Mouse (Mus musculus): ENCODE results near the gene Enox2.

The Enox2 gene

GRCm38 (mm10) chrX:49075055-49075454, 213.0 kb downstream of the Enox2 start:
- Histone ChIP-seq H3K27me3 (ENCODE audit: insufficient read depth, low read length) (no peaks in the 10 kb centered on the region), H3K36me3 (ENCODE audit: insufficient read depth, low read length) (no peaks in the 10 kb centered on the region), H3K9me3 (ENCODE audit: low read length) (no peaks in the 10 kb centered on the region), H3K4me1 (replicated peaks; ENCODE audit: low read depth, low read length) (no peaks in the 10 kb centered on the region), H3K4me3 (replicated peaks; ENCODE audit: low read length) (no peak overlapping the region)
- TF ChIP-seq CTCF (conservative IDR thresholded peaks at IDR 0.05; ENCODE audit: low read length), result no peak
- no peak for TF ChIP-seq NANOG (IDR thresholded peaks at IDR 0.05; ENCODE audit: borderline replicate concordance, low read length)
- TF ChIP-seq POU5F1 (IDR thresholded peaks at IDR 0.05; ENCODE audit: borderline replicate concordance, low read length), result no peak

- TF ChIP-seq NANOG (IDR thresholded peaks at IDR 0.05; ENCODE audit: borderline replicate concordance, low read length) (no peak), POU5F1 (IDR thresholded peaks at IDR 0.05; ENCODE audit: borderline replicate concordance, low read length) (no peak), CTCF (conservative IDR thresholded peaks at IDR 0.05; ENCODE audit: low read length) (no peak)
- H3K4me3 ChIP-seq (replicated peaks; ENCODE audit: low read length), result no peak overlapping the region
- H3K4me1 ChIP-seq (replicated peaks; ENCODE audit: low read depth, low read length), result no peaks in the 10 kb centered on the region
- no peaks in the 10 kb centered on the region for H3K9me3 ChIP-seq (ENCODE audit: low read length)
- no peaks in the 10 kb centered on the region for H3K36me3 ChIP-seq (ENCODE audit: insufficient read depth, low read length)
- H3K27me3 ChIP-seq (ENCODE audit: insufficient read depth, low read length), result no peaks in the 10 kb centered on the region
Observed at GRCm38 (mm10) chrX:49073563-49073962, 214.5 kb downstream of the Enox2 start.

GRCm38 (mm10) chrX:49045118-49045517, 242.9 kb downstream of the Enox2 start:
- no peaks in the 10 kb centered on the region for H3K36me3 ChIP-seq (ENCODE audit: insufficient read depth, low read length)
- H3K9me3 ChIP-seq (ENCODE audit: low read length), result no peaks in the 10 kb centered on the region
- TF ChIP-seq NANOG (IDR thresholded peaks at IDR 0.05; ENCODE audit: borderline replicate concordance, low read length) (no peak), CTCF (conservative IDR thresholded peaks at IDR 0.05; ENCODE audit: low read length) (no peak), POU5F1 (IDR thresholded peaks at IDR 0.05; ENCODE audit: borderline replicate concordance, low read length) (no peak)
- H3K27me3 ChIP-seq (ENCODE audit: insufficient read depth, low read length), result no peaks in the 10 kb centered on the region
- no peaks in the 10 kb centered on the region for H3K4me1 ChIP-seq (replicated peaks; ENCODE audit: low read depth, low read length)
- H3K4me3 ChIP-seq (replicated peaks; ENCODE audit: low read length), result no peak overlapping the region

- Histone ChIP-seq H3K4me3 (replicated peaks; ENCODE audit: low read length) (no peak overlapping the region), H3K36me3 (ENCODE audit: insufficient read depth, low read length) (no peaks in the 10 kb centered on the region), H3K27me3 (ENCODE audit: insufficient read depth, low read length) (no peaks in the 10 kb centered on the region), H3K9me3 (ENCODE audit: low read length) (no peaks in the 10 kb centered on the region), H3K4me1 (replicated peaks; ENCODE audit: low read depth, low read length) (no peaks in the 10 kb centered on the region)
- no peak for TF ChIP-seq NANOG (IDR thresholded peaks at IDR 0.05; ENCODE audit: borderline replicate concordance, low read length)
Observed at GRCm38 (mm10) chrX:49009746-49010145, 278.3 kb downstream of the Enox2 start.

GRCm38 (mm10) chrX:49005655-49006054, 282.4 kb downstream of the Enox2 start:
- Histone ChIP-seq H3K36me3 (ENCODE audit: insufficient read depth, low read length) (no peaks in the 10 kb centered on the region), H3K9me3 (ENCODE audit: low read length) (no peaks in the 10 kb centered on the region), H3K4me3 (replicated peaks; ENCODE audit: low read length) (no peak overlapping the region), H3K4me1 (replicated peaks; ENCODE audit: low read depth, low read length) (no peaks in the 10 kb centered on the region), H3K27me3 (ENCODE audit: insufficient read depth, low read length) (no peaks in the 10 kb centered on the region)
- TF ChIP-seq NANOG (IDR thresholded peaks at IDR 0.05; ENCODE audit: borderline replicate concordance, low read length) (no peak), POU5F1 (IDR thresholded peaks at IDR 0.05; ENCODE audit: borderline replicate concordance, low read length) (no peak)

GRCm38 (mm10) chrX:49002892-49003291, 285.2 kb downstream of the Enox2 start:
- no peak for TF ChIP-seq NANOG (IDR thresholded peaks at IDR 0.05; ENCODE audit: borderline replicate concordance, low read length)
- TF ChIP-seq POU5F1 (IDR thresholded peaks at IDR 0.05; ENCODE audit: borderline replicate concordance, low read length), result no peak
- no peak for TF ChIP-seq CTCF (conservative IDR thresholded peaks at IDR 0.05; ENCODE audit: low read length)
- no peaks in the 10 kb centered on the region for H3K27me3 ChIP-seq (ENCODE audit: insufficient read depth, low read length)
- H3K4me3 ChIP-seq (replicated peaks; ENCODE audit: low read length), result no peak overlapping the region
- H3K36me3 ChIP-seq (ENCODE audit: insufficient read depth, low read length), result no peaks in the 10 kb centered on the region
- H3K4me1 ChIP-seq (replicated peaks; ENCODE audit: low read depth, low read length), result no peaks in the 10 kb centered on the region
- no peaks in the 10 kb centered on the region for H3K9me3 ChIP-seq (ENCODE audit: low read length)

GRCm38 (mm10) chrX:48985653-48986052, 302.4 kb downstream of the Enox2 start:
- Histone ChIP-seq H3K9me3 (ENCODE audit: low read length) (no peaks in the 10 kb centered on the region), H3K4me3 (replicated peaks; ENCODE audit: low read length) (no peak overlapping the region), H3K4me1 (replicated peaks; ENCODE audit: low read depth, low read length) (no peaks in the 10 kb centered on the region), H3K27me3 (ENCODE audit: insufficient read depth, low read length) (no peaks in the 10 kb centered on the region), H3K36me3 (ENCODE audit: insufficient read depth, low read length) (no peaks in the 10 kb centered on the region)
- TF ChIP-seq POU5F1 (IDR thresholded peaks at IDR 0.05; ENCODE audit: borderline replicate concordance, low read length), result no peak
- TF ChIP-seq NANOG (IDR thresholded peaks at IDR 0.05; ENCODE audit: borderline replicate concordance, low read length), result no peak

- Histone ChIP-seq H3K36me3 (ENCODE audit: insufficient read depth, low read length) (no peaks in the 10 kb centered on the region), H3K4me1 (replicated peaks; ENCODE audit: low read depth, low read length) (no peaks in the 10 kb centered on the region), H3K27me3 (ENCODE audit: insufficient read depth, low read length) (no peaks in the 10 kb centered on the region), H3K4me3 (replicated peaks; ENCODE audit: low read length) (no peak overlapping the region), H3K9me3 (ENCODE audit: low read length) (no peaks in the 10 kb centered on the region)
- no peak for TF ChIP-seq CTCF (conservative IDR thresholded peaks at IDR 0.05; ENCODE audit: low read length)
- TF ChIP-seq NANOG (IDR thresholded peaks at IDR 0.05; ENCODE audit: borderline replicate concordance, low read length), result no peak
- TF ChIP-seq POU5F1 (IDR thresholded peaks at IDR 0.05; ENCODE audit: borderline replicate concordance, low read length), result no peak
Observed at GRCm38 (mm10) chrX:48984451-48984850, 303.6 kb downstream of the Enox2 start.
